Mouse (Mus musculus) embryo, embryonic 10.5 days (tissue): ENCODE measurements around the gene Cldn19.
"Not testable (repeated sequence)": the region's sequence is repeated elsewhere in the genome, so short reads cannot be mapped to it uniquely, and the experiment has no call there.

Experiments used
- DNase-seq: peaks from one replicate; pipeline ENCODE4 v3.0.0-alpha.2; 2015; ENCODE audit warnings: low spot score

Gene Cldn19

GRCm38 (mm10) chr4:119252025-119252808 is 3.0 kb upstream of the Cldn19 start:
- DNase-seq = no peak

GRCm38 (mm10) chr4:119254012-119254618 is 1.1 kb upstream of the Cldn19 start:
- no peak for DNase-seq

GRCm38 (mm10) chr4:119257083-119257482 is 1.9 kb downstream of the Cldn19 start:
- DNase-seq = no peak

- DNase-seq = no peak
Measured at GRCm38 (mm10) chr4:119259344-119260254, 4.4 kb downstream of the Cldn19 start.

DNA sequence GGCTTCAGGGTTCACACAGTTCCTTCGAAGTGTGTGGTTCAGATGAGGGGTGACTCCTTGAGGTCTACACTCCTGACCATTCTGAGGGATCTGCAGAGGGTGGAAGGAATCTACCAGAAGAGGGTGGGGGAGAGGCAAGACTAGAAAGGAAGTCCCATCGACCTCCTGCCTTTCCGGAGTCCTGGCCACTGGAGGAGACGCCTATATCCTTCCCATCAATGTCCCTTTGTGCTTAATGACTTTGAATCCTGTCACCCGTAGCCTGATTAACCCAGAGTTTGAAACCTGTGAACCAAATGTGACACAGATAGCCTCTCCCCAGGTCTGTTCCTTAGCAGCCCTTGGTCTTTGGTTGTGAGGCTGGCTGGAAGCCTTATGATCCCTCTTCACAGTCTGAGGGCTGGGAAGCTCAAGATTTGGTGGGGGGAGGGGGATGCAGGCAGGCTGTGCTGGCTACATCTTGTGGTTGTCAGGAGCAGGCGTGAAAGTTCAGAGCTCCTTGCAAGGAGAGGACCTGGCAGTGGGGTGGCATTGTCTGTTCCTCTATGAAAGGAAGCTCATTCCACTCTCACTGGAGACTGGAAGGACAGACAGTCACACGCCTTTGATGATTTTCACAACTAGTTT is 6.0 kb downstream of the Cldn19 start:
- no peak for DNase-seq

DNA sequence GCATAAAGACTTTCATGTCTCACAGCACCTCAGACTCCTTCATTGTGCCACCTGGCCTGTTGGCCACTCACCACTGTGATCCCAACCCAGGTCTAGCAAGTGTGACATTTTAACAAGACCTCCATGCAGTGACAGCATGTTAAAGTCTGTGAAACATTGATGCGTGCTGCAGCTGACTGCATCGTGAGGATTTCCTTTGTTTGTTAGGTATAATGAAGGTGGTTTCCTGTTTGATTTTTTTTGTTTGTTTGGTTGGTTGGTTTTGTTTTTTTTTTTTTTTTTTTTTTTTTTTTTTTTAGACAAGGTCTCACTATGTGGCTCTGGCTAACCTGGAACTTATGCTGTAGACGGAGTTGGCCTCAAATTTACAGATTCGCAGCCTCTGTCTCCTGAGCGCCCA is 7.3 kb downstream of the Cldn19 start:
- no peak for DNase-seq

DNA sequence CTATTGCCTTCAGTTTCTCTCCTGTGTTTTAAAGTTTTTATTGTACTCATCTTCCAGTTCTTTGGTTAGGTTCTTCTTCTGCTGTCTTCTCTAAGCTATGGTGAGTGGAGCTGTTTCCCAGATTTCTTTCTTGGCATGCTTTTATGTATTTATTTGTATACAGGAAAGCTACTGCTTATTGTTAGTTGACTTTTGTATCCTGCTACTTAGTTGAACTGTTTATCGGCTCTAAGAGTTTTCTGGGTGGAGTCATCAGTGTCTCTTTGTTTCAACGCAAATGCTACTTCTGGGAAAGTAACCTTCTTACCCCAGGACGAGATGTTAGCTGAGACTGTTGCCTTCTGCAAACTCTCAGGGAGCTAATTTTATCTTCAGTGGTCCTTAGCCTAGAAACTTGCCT is 8.2 kb downstream of the Cldn19 start:
- no peak for DNase-seq

DNA sequence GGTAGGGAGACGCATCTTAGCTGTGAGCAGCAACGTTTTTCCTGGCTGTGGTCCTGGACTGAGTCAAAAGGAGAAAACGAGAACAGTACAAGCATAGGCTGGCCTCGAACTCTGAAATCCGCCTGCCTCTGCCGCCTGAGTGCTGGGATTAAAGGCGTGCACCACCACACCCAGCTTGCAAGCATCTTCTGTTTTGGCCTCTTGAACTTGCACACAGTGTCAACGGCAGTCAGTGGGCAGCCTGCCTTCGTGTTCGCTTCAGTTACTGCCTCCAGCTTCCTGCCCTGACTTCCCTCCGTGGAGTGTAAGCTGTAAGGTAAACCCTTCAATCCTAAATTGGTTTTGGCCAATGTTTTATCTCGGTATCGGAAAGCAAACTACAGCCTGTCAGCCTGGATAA is 11.4 kb downstream of the Cldn19 start:
- no peak for DNase-seq

DNA sequence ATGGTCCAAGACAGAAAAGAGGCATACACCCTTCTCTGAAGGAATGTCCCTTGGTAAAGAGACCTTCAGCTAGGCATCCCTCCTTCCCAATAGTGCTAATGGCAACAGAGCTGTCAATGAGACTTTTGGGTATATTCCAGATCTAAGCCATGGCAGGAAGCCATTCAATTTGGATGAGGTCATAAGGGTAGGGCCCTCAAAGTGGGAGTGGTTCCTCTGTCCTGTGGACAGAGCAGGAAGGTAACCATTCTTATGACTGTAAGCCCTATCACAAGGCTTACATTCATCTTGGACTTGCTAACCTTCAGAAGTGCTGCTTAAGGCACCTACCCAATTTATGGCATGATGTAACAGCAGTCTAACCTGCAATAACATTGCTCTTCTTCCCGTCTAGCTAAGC is 19.4 kb downstream of the Cldn19 start:
- DNase-seq = no peak

GRCm38 (mm10) chr4:119275226-119275625 is 20.0 kb downstream of the Cldn19 start:
- no peak for DNase-seq

GRCm38 (mm10) chr4:119275726-119276125 is 20.5 kb downstream of the Cldn19 start:
- no peak for DNase-seq

GRCm38 (mm10) chr4:119278784-119279183 is 23.6 kb downstream of the Cldn19 start:
- DNase-seq = not testable (repeated sequence)

- no peak for DNase-seq
Measured at GRCm38 (mm10) chr4:119284861-119285260, 29.6 kb downstream of the Cldn19 start.

DNA sequence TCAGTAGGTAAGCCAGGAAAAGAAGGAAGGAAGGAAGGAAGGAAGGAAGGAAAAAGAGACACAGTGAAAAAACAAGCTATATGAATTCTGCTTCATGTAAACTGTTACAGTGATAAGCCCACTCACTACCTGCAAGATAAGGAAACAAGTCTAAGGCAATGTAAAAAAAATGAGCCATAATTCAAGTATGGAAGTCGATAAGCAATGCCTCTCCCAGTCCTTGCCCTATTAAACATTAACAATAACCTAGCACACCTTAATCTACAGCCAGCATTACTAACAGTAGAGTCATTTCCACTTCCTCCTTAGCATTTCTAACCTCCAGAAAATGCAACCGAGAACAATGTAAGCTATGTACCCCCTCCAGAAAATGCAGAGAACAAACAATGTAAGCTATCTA is 30.1 kb downstream of the Cldn19 start:
- no peak for DNase-seq

DNA sequence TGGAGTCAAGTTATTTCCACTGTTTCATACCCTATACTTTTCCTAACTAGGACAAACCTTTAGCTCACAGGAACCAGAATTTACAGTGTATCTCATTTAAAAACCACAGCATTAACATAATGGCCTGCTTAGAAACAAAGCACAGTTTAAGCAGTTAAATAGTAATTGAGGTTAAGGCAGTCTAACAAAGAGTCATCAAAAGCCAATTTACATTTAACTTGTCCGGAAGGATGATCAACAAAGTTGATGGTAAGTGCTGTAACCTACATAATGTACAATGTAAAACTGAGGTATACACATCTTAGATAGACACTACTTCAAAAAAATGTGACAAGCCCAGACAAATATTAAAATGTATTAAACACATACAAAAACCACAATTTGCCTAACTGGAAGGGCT is 36.7 kb downstream of the Cldn19 start:
- DNase-seq = no peak

DNA sequence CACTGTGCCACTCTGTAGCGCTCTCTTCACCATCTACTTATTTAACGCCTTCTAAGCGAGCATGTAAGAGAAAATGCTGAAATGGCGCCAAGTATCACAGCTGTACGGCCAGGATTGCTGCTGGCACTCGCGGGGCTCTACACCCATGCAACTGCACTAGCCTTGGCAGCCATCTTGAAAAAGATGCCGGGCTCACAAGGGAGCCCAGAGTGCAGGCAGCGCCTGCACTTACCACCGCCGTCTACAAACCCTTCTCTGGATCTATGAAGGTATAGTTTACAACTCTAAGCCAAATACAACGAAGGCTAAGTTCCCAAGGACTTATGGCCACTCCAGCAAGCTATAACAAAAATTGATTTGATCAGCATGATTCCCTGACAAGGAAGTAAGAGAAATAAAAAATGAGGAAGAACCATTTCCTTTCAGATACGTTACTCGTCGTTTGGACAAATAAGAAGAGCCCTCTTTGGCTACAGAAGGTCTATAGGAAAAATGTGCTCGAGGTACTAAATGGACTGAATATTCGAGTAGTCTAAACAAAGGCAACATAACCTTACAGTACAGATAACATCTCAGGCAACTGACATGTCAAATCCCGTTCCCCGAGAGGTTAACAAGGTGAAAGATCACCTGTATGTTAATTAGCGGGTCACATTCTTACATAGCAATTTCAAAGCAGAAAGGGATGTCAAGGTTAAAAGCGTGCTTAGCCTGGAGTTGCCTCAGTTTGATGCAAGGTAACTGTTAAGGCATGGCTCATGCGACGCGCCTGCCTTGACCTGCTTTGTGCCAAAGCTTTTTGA is 37.8 kb downstream of the Cldn19 start:
- DNase-seq = peak; percentile 65

DNA sequence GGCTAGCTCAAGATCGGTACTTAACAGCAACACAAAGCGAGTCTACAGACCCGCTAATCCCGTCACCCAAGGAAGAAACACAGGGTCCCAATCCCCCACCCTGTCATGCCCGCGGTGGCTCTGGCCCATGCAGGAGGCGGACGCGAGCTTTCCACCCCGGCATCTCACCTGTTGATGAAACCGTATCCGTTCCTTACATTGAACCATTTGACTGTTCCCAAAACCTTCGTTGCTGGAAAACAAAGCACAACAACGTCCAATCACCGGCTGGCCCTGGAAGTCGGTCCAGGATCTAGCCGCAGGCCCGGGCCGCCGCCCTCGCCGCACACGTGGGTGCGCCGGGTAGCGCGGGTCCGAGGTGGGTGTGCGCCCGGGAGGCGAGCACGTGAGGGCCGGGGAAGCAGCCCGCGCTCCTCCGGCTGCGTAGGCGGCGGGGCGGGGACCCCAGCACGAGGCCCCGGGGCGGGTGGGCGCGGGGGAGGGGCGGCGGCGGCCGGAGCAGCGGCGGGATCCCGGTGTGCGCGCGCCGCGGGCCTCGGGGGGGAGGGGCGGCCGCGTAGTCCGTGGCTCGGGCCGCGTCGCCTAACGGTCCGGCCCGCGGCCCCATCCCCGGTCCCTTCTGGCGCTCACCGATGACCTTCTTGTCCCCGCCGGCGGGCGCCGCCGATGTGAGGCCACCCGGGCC is 38.5 kb downstream of the Cldn19 start:
- DNase-seq = peak; percentile 44

DNA sequence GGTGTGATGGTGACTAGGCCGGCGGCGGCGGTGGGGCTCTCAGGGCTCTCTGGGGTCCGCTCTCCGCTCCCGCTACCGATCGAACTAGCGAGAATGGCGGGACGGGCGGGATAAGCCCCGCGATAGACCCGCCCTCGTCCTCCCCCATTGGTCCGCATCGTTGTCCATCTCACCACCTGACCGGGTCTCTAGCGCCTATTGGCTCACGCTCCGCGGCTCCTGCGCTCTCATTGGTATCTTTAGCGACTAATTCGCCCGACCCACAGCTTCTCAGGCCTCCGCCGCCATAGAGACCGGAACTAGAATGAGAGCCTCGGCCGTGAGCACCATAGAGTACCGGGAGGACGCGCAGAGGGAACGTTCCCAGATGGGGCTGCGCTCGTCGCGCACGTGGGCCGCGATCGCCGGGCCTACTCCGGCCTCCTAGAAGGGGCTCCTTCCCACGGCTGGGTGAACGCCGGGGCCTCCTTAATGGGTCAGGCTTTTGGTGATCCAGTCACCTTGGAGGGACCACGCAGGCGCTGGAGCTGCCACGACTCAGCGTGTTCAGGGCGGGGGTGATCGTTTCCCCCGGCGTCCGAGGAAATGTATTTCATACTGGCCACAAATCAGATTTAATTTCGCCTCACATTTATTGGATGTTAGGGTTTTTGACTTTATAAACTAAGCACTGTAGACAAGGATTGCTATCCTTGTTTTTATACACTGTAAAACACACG is 39.4 kb downstream of the Cldn19 start, which contains the start of gene Ybx1:
Gene Ybx1, minus strand, starts transcription at position 190 of the 719 bp plus-strand sequence.
- DNase-seq = peak; percentile 99

- peak; percentile 34 for DNase-seq
Measured at GRCm38 (mm10) chr4:119295134-119295453, 39.9 kb downstream of the Cldn19 start.

GRCm38 (mm10) chr4:119297361-119297760 is 42.1 kb downstream of the Cldn19 start:
- DNase-seq = no peak
